Mouse (Mus musculus) heart, embryonic 15.5 days (tissue): ENCODE measurements at regions not wholly inside any gene's neighbourhood (a gene's known extent, or its start where the extent isn't known, plus 50 kb on each side); places are given as distances from the start of the nearest gene placed in this dataset.
"Not testable (repeated sequence)": the region's sequence is repeated elsewhere in the genome, so short reads cannot be mapped to it uniquely, and the experiment has no call there.

Source experiments
- ATAC-seq: fragments of 200-750 bp; cut with Nextera tagmentation; replicated peaks from 2 replicates; pipeline ENCODE4 v1.8.0; 2017; ENCODE audit warnings: low read depth, moderate TSS enrichment; ENCODE audit not compliant: insufficient number of reproducible peaks, insufficient read depth, low FRiP score
- H3K27ac ChIP-seq: fragments of 300-500 bp; sonication (generic); 2 replicates; pipeline ENCODE4 v1.5.1; 2015; ENCODE audit warnings: mild to moderate bottlenecking, inconsistent platforms
- H3K27me3 ChIP-seq: fragments of 300-500 bp; sonication (generic); 2 replicates; pipeline ENCODE4 v1.6.1; 2015; ENCODE audit warnings: inconsistent platforms
- H3K36me3 ChIP-seq: fragments of 300-500 bp; sonication (generic); 2 replicates; pipeline ENCODE4 v1.6.1; 2015; ENCODE audit warnings: mild to moderate bottlenecking, inconsistent platforms
- H3K4me1 ChIP-seq: fragments of 300-500 bp; sonication (generic); replicated peaks from 2 replicates; pipeline ENCODE4 v1.6.1; 2015; ENCODE audit warnings: inconsistent platforms
- H3K4me2 ChIP-seq: fragments of 300-500 bp; sonication (generic); 2 replicates; pipeline ENCODE4 v1.6.1; 2015; ENCODE audit warnings: inconsistent platforms, mild to moderate bottlenecking, moderate library complexity
- H3K4me3 ChIP-seq: fragments of 300-500 bp; sonication (generic); 2 replicates; pipeline ENCODE4 v1.5.1; 2015; ENCODE audit warnings: mild to moderate bottlenecking, inconsistent platforms
- H3K9ac ChIP-seq: fragments of 300-500 bp; sonication (generic); 2 replicates; pipeline ENCODE4 v1.6.1; 2015; ENCODE audit warnings: mild to moderate bottlenecking, inconsistent platforms
- H3K9me3 ChIP-seq: fragments of 300-500 bp; sonication (generic); replicated peaks from 2 replicates; pipeline ENCODE4 v1.6.1; 2016; ENCODE audit warnings: inconsistent platforms
- WGBS: fragments of 180-500 bp; shearing (Covaris S2); methylation state at CpG from one replicate; pipeline ENCODE4 v1.1.7; 2015; ENCODE audit warnings: mixed read lengths; 5-methylcytosine and 5-hydroxymethylcytosine counted together

DNA sequence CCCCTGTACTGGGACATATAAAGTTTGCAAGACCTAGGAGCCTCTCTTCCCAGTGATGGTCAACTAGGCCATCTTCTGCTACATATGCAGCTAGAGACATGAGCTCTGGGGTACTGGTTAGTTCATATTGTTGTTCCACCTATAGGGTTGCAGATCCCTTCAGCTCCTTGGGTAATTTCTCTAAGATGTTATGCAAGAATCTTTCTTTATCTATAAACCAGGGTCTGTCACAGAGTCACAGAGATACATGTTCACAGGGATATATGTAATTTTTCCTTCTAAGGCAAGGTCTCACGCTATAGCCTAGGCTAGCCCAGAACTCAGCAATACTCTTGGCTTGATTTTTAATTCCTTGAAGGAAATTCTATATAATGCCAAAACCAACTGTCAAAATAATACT is 56.9 kb downstream of the Zfp36l1 start:
- not testable (repeated sequence) for H3K9me3 ChIP-seq, H3K36me3 ChIP-seq, H3K9ac ChIP-seq, H3K4me3 ChIP-seq, H3K27ac ChIP-seq, H3K27me3 ChIP-seq, ATAC-seq, H3K4me2 ChIP-seq
- H3K4me1 ChIP-seq = peaks cover 17% of the 10 kb centered on the region
- WGBS = 90% methylated on average over 1 of the region's 1 CpGs

DNA sequence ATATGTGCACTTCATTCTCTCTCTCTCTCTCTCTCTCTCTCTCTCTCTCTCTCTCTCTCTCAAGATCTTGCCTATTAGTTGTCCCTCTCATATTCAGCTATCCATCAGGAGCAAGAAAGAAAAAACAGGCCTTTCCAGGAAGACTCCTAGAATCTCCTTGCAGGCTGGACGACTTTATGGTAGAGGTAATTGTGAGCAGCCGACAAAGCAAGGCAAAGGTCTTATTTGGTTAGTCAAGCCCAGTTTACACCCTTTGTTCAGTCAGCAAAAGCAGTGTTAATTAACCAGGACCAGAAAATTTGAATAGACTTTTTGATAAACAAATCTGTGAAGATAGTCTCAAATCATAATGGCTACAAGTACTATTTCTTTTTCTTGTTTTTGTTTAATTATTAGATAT is 57.4 kb downstream of the Zfp36l1 start:
- ATAC-seq = no peak
- Histone ChIP-seq H3K4me2 (no peak overlapping the region), H3K36me3 (no peaks in the 10 kb centered on the region), H3K9ac (no peak overlapping the region), H3K4me3 (no peak overlapping the region), H3K27me3 (no peaks in the 10 kb centered on the region), H3K4me1 (peaks cover 12% of the 10 kb centered on the region), H3K9me3 (no peaks in the 10 kb centered on the region), H3K27ac (no peak overlapping the region)
- 79% methylated on average over 2 of the region's 2 CpGs for WGBS

DNA sequence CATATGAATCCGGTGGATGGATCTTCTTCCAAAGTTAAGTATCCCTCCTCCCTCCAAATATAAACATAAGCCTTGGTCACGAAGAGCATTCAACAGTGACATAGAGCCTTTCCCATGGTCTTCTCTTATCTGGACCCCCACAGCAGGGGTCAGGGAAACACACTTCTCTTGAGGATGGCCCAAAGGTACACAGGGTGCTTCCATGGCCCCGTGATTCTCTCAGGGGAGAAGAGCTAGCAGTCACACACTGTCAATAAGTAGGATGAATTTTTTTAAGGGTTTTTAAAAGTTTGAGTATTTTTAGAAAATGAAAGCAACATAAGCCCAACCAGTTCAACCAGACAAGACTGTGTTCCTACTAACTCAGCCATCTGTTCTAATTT is 58.2 kb downstream of the Zfp36l1 start:
- Histone ChIP-seq H3K27me3 (no peaks in the 10 kb centered on the region), H3K36me3 (no peaks in the 10 kb centered on the region), H3K9me3 (no peaks in the 10 kb centered on the region), H3K4me2 (no peak overlapping the region), H3K4me1 (peaks cover 4% of the 10 kb centered on the region; the same call in 1 of the 2 replicates), H3K4me3 (no peak overlapping the region), H3K27ac (no peak overlapping the region), H3K9ac (no peak overlapping the region)
- ATAC-seq = no peak
- 82% methylated on average over 3 of the region's 3 CpGs for WGBS

DNA sequence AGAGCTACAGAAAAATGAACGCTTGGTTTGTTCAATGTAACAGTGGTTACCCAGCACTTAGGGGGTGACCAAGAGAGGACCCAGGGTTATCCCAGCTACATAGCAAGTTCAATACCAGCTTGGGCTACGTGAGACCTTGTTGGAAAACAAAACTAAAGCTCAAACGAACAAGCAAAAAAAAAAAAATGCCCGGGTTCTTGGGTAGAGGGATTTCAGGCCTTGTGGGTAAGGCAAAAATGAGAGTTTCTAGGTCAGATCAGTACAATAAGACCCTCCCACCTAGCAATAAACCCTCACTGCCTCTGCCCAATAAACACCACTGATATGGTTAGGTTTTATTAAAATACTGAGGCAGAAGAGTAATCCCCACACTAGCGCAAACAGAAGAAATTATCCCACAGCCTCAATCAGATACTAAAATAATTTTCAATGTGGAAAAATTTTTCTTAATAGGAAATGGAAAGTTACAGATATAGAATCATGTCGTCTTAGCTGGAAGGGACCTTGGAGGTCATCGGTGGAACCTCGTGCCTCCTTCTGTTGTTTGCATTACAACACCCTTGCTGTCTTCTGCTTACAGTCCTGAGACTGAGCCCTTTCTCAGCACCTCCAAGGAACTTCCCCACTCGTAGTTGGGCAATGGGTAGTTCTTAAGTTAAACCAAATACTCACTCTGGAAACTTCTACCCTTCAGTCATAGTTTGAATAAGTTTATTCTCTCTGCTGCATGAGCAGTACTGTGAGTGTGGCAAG is 58.7 kb downstream of the Zfp36l1 start:
- Histone ChIP-seq H3K4me3 (no peak overlapping the region), H3K4me2 (no peak overlapping the region), H3K4me1 (no peaks in the 10 kb centered on the region), H3K36me3 (no peaks in the 10 kb centered on the region), H3K9ac (no peak overlapping the region), H3K27ac (no peak overlapping the region), H3K27me3 (no peaks in the 10 kb centered on the region), H3K9me3 (no peaks in the 10 kb centered on the region)
- ATAC-seq = no peak
- 79% methylated on average over 9 of the region's 9 CpGs for WGBS

DNA sequence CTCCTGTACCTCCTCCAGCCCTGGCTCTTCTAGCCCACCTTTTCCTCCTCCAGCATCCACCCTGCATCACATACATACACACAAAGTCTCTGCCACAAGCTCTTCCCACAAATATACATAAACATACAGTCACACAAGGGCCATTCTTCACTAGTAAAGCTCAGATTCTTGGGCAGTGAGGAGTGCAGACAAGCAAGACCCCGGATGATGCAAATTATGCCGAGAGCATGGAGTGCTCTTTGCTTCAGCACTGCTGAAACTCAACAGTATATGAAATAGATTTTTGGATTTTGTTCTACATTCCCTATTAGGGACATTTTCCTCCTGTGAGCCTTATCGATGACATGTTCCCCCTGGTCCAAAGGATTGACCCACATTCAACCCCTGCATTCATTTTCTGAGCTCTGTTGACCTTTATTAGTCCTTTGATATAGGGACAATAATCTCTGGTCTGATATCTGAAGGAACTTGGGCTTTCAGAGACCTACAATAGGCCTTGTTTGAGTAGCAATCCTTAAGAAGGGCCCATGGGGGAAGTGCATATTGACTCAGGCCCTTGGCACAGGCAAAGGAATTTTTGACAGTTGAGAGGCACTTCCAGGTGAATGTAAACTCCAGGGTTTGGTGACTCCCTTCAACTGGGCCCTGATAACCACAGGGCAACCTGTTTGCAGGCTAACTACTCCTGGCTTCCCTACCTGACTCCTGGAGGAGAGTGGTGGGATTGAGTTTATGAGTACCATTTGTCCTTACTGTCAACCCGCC is 64.4 kb downstream of the Zfp36l1 start:
- Histone ChIP-seq H3K36me3 (no peaks in the 10 kb centered on the region), H3K4me1 (peaks cover 19% of the 10 kb centered on the region), H3K4me2 (no peak overlapping the region), H3K9me3 (no peaks in the 10 kb centered on the region), H3K27ac (no peak overlapping the region), H3K4me3 (no peak overlapping the region), H3K9ac (no peak overlapping the region), H3K27me3 (no peaks in the 10 kb centered on the region)
- 82% methylated on average over 4 of the region's 4 CpGs for WGBS
- ATAC-seq = no peak

DNA sequence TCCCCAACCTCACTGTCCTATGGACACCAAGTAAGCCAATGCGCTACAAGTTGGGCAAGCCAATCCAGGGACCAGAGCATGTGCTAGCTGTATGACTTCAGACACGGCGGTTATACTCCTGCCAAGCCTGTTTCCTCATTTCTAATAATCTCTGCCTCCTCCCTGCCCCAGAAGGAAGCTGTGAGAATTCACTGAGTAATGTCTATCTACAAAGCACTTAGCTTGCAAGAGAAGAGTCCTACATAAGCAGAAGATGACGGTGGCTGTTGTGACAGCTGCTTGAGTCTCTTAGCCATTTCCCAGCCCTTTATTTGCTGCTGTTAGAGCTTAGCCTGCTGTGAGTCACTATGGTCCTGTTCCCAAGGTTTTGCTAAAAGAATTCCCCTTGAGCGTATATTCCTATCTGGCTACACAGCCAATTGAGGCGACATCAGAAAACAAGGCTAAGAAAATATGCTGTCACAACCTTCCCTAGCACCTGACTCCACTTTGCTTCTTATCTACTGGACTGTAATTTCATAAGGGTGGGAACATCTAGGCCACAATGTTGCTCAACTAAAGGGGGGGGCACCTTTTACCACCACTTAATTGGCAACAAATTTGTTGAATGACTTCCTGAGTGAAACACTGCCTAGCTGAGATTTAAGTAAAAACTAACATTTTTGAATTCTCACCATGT is 66.0 kb downstream of the Zfp36l1 start:
- peaks cover 26% of the 10 kb centered on the region for H3K4me1 ChIP-seq
- no peak overlapping the region for H3K9ac ChIP-seq
- 40% methylated on average over 6 of the region's 6 CpGs for WGBS
- ATAC-seq = peak; percentile 66; the same call in 1 of the 2 replicates
- H3K9me3 ChIP-seq = no peaks in the 10 kb centered on the region
- no peaks in the 10 kb centered on the region for H3K36me3 ChIP-seq
- no peaks in the 10 kb centered on the region for H3K27me3 ChIP-seq
- no peak overlapping the region for H3K4me3 ChIP-seq
- H3K4me2 ChIP-seq = no peak overlapping the region
- H3K27ac ChIP-seq = peak overlapping the region; percentile 69

DNA sequence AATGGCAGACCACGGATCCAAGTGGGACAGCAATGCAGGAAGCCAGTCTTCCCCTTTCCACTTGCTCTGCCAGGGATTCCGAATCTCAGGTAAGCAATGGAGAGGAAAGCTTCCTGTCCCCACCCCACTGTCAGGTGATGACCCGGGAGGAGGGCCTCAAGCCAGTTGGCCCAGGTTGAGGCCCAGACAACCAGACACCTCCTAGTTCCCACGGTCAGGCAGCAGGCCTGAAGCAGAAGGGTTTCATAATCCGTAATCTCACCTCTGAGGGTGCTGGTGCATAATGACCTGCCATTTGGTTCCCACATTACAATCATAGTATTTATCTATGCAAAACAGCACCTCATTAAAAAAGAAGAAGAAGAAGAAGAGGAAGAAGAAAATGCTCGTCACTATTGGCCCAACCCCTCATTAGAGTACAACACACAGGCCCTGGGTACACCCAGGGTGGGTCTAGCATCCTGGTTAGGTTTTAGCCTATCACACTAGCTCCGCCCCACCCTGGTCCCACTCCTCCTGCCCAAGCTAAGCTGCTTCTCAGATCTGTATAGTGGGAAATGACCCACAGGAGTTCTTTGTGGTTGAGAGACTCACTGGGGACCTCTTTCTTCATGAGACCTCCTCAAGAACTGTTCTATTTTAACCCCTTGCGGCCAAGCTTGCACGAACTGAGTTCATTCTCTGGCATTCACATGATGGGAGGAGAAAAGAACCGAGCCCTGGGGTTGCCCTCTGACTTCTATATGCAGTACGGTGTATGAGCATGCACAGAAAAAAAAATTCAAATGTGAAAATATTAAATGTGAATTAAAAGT is 71.1 kb downstream of the Zfp36l1 start:
- WGBS = 88% methylated on average over 11 of the region's 11 CpGs
- Histone ChIP-seq H3K27ac (no peak overlapping the region), H3K4me1 (peaks cover 30% of the 10 kb centered on the region), H3K9ac (no peak overlapping the region), H3K4me2 (no peak overlapping the region), H3K27me3 (no peaks in the 10 kb centered on the region), H3K36me3 (no peaks in the 10 kb centered on the region), H3K4me3 (no peak overlapping the region), H3K9me3 (no peaks in the 10 kb centered on the region)
- no peak for ATAC-seq

DNA sequence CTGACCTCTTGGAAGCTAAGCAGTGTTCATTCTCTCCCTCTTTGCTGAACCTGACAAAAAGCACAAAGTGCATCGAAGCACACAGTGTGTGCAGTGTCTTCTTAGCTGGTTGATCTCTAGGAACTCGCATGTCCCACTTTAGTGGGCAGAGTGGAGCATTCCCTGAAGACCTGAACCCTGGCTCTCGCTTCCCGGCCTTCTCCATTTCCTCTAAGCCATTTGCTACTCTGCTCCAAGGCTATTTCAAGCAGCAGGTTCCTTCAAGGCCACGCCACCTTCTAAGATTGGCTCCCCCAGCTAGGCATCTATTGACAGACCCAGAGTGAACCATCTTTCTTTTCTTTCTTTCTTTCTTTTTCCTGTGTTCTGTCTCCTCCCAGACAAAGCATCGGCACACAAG is 71.8 kb downstream of the Zfp36l1 start:
- H3K9ac ChIP-seq = no peak overlapping the region
- no peak for ATAC-seq

DNA sequence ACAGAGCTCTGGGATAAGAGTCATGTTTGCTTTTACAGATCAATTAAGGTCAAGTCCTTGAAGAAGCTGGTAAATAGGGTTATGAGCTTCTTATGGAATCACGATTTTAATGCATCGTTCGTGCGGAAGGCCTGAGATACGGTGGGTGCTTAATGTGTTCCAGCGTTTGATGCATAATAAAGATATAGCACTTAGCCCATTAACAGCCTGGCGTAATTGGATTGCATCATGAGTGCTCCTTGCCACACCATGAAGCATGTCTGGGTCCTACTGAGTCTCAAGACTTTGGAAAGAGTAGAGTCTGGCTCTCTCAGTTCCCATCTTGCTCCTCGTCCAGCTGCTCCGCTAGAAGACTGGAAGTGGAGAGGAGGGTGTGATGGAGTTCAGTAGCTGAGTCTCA is 72.6 kb downstream of the Zfp36l1 start:
- Histone ChIP-seq H3K27ac (no peak overlapping the region), H3K36me3 (no peaks in the 10 kb centered on the region), H3K9ac (no peak overlapping the region), H3K9me3 (no peaks in the 10 kb centered on the region), H3K4me2 (no peak overlapping the region), H3K4me1 (peaks cover 39% of the 10 kb centered on the region), H3K4me3 (no peak overlapping the region), H3K27me3 (no peaks in the 10 kb centered on the region)
- WGBS = 89% methylated on average over 9 of the region's 9 CpGs
- ATAC-seq = no peak

More for the DNA sequence above, 71.8 kb downstream of the Zfp36l1 start:
- peaks cover 32% of the 10 kb centered on the region for H3K4me1 ChIP-seq
- no peaks in the 10 kb centered on the region for H3K9me3 ChIP-seq
- no peak overlapping the region for H3K4me3 ChIP-seq
- no peak overlapping the region for H3K4me2 ChIP-seq
- no peaks in the 10 kb centered on the region for H3K36me3 ChIP-seq
- H3K27ac ChIP-seq = no peak overlapping the region
- H3K27me3 ChIP-seq = no peaks in the 10 kb centered on the region
- 78% methylated on average over 6 of the region's 6 CpGs for WGBS

DNA sequence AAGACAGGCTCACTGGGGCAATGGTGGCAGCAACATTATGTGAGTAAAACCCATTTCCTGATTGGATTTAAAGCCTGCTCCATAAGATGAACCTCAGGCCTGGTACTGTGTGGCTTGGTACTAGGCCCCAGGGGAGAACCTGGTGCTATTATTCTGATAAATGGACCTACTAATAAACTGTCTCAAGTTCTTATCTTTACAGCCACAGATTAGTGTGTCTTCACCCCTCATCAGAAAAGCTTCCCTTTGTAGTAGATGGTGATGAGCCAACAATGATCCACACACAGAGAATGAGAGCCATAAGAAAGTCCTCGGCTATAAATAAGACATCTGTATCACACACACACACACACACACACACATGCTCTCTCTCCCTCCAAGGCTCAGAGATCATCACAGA is 73.7 kb downstream of the Zfp36l1 start:
- H3K4me1 ChIP-seq = peaks cover 47% of the 10 kb centered on the region
- H3K9ac ChIP-seq = no peak overlapping the region
- no peak overlapping the region for H3K4me3 ChIP-seq
- no peaks in the 10 kb centered on the region for H3K36me3 ChIP-seq
- H3K27ac ChIP-seq = no peak overlapping the region
- ATAC-seq = no peak
- H3K9me3 ChIP-seq = no peaks in the 10 kb centered on the region
- 41% methylated on average over 1 of the region's 1 CpGs for WGBS
- no peaks in the 10 kb centered on the region for H3K27me3 ChIP-seq
- no peak overlapping the region for H3K4me2 ChIP-seq
